ENCODE assay signal across 26 mouse cellular contexts in the genomic region with DNA sequence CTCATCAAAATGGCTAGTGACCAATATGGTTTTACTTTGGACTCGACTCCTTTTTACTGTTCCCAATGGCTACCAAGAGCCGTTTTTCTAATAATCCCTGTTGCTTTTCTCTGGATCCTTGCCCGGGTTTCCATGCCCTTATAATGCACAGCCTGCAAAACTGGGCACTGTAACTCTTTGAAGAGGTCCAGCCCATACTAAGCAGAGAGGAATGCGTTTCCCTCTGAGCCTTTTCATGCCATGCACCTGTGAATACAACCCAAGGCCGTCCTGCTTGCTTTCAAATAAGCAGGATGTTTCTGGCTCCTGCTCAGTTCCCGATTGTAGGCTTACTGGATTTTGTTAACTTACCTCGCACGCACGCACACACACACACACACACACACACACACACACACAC. TPM values are rescaled to one million over a fixed set of nuclear protein-coding genes. Genes with fewer than 3 reads are reported as not detected.
DNase-seq lines count a peak whose midpoint lies in the region; ATAC-seq and TF ChIP-seq lines count a peak whose summit lies in the region.
"Had no signal": no experiment of that assay in that cellular context is flagged by ENCODE, and none has a peak within 500 bp of the region (broad histone marks: within the 10 kb centered on the region; RNA-seq: fewer than 3 reads in every experiment).

No protein-coding gene starts in this region.

- no peak overlapping the region for H3K9ac ChIP-seq in forebrain, embryonic 14.5 days (ENCODE audit: low read length)
- H3K9ac ChIP-seq in forebrain, embryonic 11.5 days (ENCODE audit: low read length), result no peak overlapping the region
- H3K9ac ChIP-seq in heart, embryonic 12.5 days, result no peak overlapping the region
- no peak overlapping the region for H3K9ac ChIP-seq in limb, embryonic 14.5 days (ENCODE audit: low read depth, low read length, severe bottlenecking)
- H3K9ac ChIP-seq: embryonic facial prominence, embryonic 12.5 days; embryonic facial prominence, embryonic 15.5 days; forebrain, embryonic 12.5 days; hindbrain, embryonic 14.5 days had no signal

- H3K4me3 ChIP-seq in forebrain, embryonic 14.5 days (ENCODE audit: low read depth, low read length), result no peak overlapping the region
- no peak overlapping the region for H3K4me3 ChIP-seq in forebrain, embryonic 11.5 days (ENCODE audit: low read depth, low read length)
- no peak overlapping the region for H3K4me3 ChIP-seq in heart, embryonic 12.5 days
- H3K4me3 ChIP-seq in limb, embryonic 14.5 days (replicated peaks; ENCODE audit: low read length), result no peak overlapping the region
- H3K4me3 ChIP-seq: embryonic facial prominence, embryonic 12.5 days; embryonic facial prominence, embryonic 15.5 days; forebrain, embryonic 12.5 days; heart, adult 2 months; heart, embryonic 10.5 days had no signal

- peak; percentile 16 for DNase-seq in forebrain, embryonic 14.5 days (ENCODE audit: low spot score)
- DNase-seq in forebrain, embryonic 11.5 days (ENCODE audit: low spot score), result no peak
- no peak for DNase-seq in heart, postnatal 14 days
- peak; percentile 26 for DNase-seq in Muller cell, postnatal 12 days (ENCODE audit: inconsistent ontology term)
- peak; percentile 38 for DNase-seq in limb, embryonic 14.5 days (ENCODE audit: low spot score)
- no peak for DNase-seq in ovary, postnatal 14 days (ENCODE audit: low spot score)
- DNase-seq: adrenal gland, adult 2 months; adrenal gland, postnatal 14 days; B cell, adult 2 months; cerebellum, adult 11-12 months; cerebellum, adult 8-10 months; cerebellum, postnatal 14 days; gastrocnemius, postnatal 25 days; heart, adult 2 months; heart, postnatal 4 days had no signal

- H3K4me2 ChIP-seq in forebrain, embryonic 14.5 days (ENCODE audit: low read length), result no peak overlapping the region
- H3K4me2 ChIP-seq in forebrain, embryonic 11.5 days (ENCODE audit: low read depth, low read length, severe bottlenecking), result no peak overlapping the region
- peak overlapping the region; percentile 13; the same call in 1 of the 2 replicates for H3K4me2 ChIP-seq in heart, embryonic 12.5 days
- no peak overlapping the region for H3K4me2 ChIP-seq in limb, embryonic 14.5 days (replicated peaks; ENCODE audit: low read depth, low read length, severe bottlenecking)
- H3K4me2 ChIP-seq: embryonic facial prominence, embryonic 12.5 days; embryonic facial prominence, embryonic 15.5 days; forebrain, embryonic 12.5 days; hindbrain, embryonic 14.5 days had no signal

- no peaks in the 10 kb centered on the region for H3K27me3 ChIP-seq in forebrain, embryonic 14.5 days (replicated peaks; ENCODE audit: control insufficient read depth, insufficient read depth, low read length)
- H3K27me3 ChIP-seq in forebrain, embryonic 11.5 days (ENCODE audit: control insufficient read depth, insufficient read depth, low read length), result no peaks in the 10 kb centered on the region; the same call in 1 of the 2 replicates
- no peaks in the 10 kb centered on the region for H3K27me3 ChIP-seq in heart, embryonic 12.5 days (replicated peaks)
- H3K27me3 ChIP-seq in limb, embryonic 14.5 days (ENCODE audit: control insufficient read depth, insufficient read depth, low read length), result no peaks in the 10 kb centered on the region
- H3K27me3 ChIP-seq: CH12.LX; embryonic facial prominence, embryonic 12.5 days; embryonic facial prominence, embryonic 15.5 days had no signal

- no peak for TF ChIP-seq POLR2A in limb, embryonic 14.5 days (IDR thresholded peaks at IDR 0.05; ENCODE audit: borderline replicate concordance, extremely low read depth, insufficient read depth, insufficient read length)

- H3K36me3 ChIP-seq in forebrain, embryonic 14.5 days (ENCODE audit: control insufficient read depth, insufficient read depth, low read length), result no peaks in the 10 kb centered on the region
- no peaks in the 10 kb centered on the region for H3K36me3 ChIP-seq in forebrain, embryonic 11.5 days (ENCODE audit: control insufficient read depth, insufficient read depth, low read length)
- peaks cover 15% of the 10 kb centered on the region for H3K36me3 ChIP-seq in heart, embryonic 12.5 days
- H3K36me3 ChIP-seq in limb, embryonic 14.5 days (ENCODE audit: control insufficient read depth, insufficient read depth, low read length), result peaks cover under 1% of the 10 kb centered on the region; the same call in 1 of the 2 replicates
- H3K36me3 ChIP-seq: embryonic facial prominence, embryonic 12.5 days; embryonic facial prominence, embryonic 15.5 days; forebrain, embryonic 12.5 days had no signal

- ATAC-seq in forebrain, embryonic 14.5 days, result no peak
- ATAC-seq in forebrain, embryonic 11.5 days (replicated peaks; ENCODE audit: low FRiP score), result no peak
- ATAC-seq in heart, embryonic 12.5 days (ENCODE audit: insufficient number of reproducible peaks, low FRiP score), result no peak
- no peak for ATAC-seq in limb, embryonic 14.5 days (ENCODE audit: low FRiP score, low read depth)
- ATAC-seq: hindbrain, postnatal 0 days; inflammation-experienced regulatory T-cells, adult 6 months; intestine, embryonic 16.5 days had no signal

- no peak overlapping the region for H3K27ac ChIP-seq in forebrain, embryonic 14.5 days (ENCODE audit: low read depth, low read length)
- H3K27ac ChIP-seq in forebrain, embryonic 11.5 days (ENCODE audit: low read depth, low read length), result no peak overlapping the region
- no peak overlapping the region for H3K27ac ChIP-seq in heart, embryonic 12.5 days (ENCODE audit: poor library complexity, severe bottlenecking)
- no peak overlapping the region for H3K27ac ChIP-seq in limb, embryonic 14.5 days (replicated peaks; ENCODE audit: low read depth, low read length)
- H3K27ac ChIP-seq: embryonic facial prominence, embryonic 12.5 days; embryonic facial prominence, embryonic 15.5 days; forebrain, embryonic 12.5 days; heart, adult 2 months; heart, embryonic 10.5 days; hindbrain, embryonic 14.5 days; hindbrain, postnatal 0 days had no signal

- intact Hi-C loops in heart, postnatal 14 days (cut with DNase I), result no loop called here

- no peaks in the 10 kb centered on the region for H3K9me3 ChIP-seq in forebrain, embryonic 14.5 days (replicated peaks; ENCODE audit: control insufficient read depth, low read length)
- no peaks in the 10 kb centered on the region for H3K9me3 ChIP-seq in forebrain, embryonic 11.5 days (ENCODE audit: control insufficient read depth, low read length)
- H3K9me3 ChIP-seq in heart, embryonic 12.5 days (replicated peaks), result no peaks in the 10 kb centered on the region
- H3K9me3 ChIP-seq in limb, embryonic 14.5 days (ENCODE audit: control insufficient read depth, low read length), result no peaks in the 10 kb centered on the region
- H3K9me3 ChIP-seq: embryonic facial prominence, embryonic 12.5 days; embryonic facial prominence, embryonic 15.5 days; forebrain, embryonic 12.5 days; G1E; heart, embryonic 10.5 days had no signal

- 77% methylated on average over 8 of the region's 9 CpGs for WGBS in forebrain, embryonic 14.5 days
- WGBS in forebrain, embryonic 11.5 days, result 78% methylated on average over 9 of the region's 9 CpGs
- 87% methylated on average over 9 of the region's 9 CpGs for WGBS in heart, embryonic 12.5 days
- 37% methylated on average over 8 of the region's 9 CpGs for WGBS in limb, embryonic 14.5 days

- H3K4me1 ChIP-seq in forebrain, embryonic 14.5 days (ENCODE audit: control insufficient read depth, insufficient read depth, low read length), result no peaks in the 10 kb centered on the region
- H3K4me1 ChIP-seq in forebrain, embryonic 11.5 days (replicated peaks; ENCODE audit: control insufficient read depth, insufficient read depth, low read length), result 0 out of 2 replicates have a peak, but pooled peaks cover 4% of the 10 kb centered on the region
- peaks cover 32% of the 10 kb centered on the region for H3K4me1 ChIP-seq in heart, embryonic 12.5 days (replicated peaks)
- H3K4me1 ChIP-seq in limb, embryonic 14.5 days (ENCODE audit: control insufficient read depth, insufficient read depth, low read length), result peaks cover 6% of the 10 kb centered on the region; the same call in 1 of the 2 replicates

RNA-seq across cellular contexts. Expression of a gene that starts 7.3 kb away (rescaled TPM):
- polyA plus RNA-seq in forebrain, embryonic 14.5 days (2014; fragmentation: Nextera tagmentation; extraction: Ambion mirVana), result 11.0 and 11.5 TPM in 2 replicates
- 37.6 and 42.6 TPM in 2 replicates for polyA plus RNA-seq in forebrain, embryonic 11.5 days (2014; fragmentation: Nextera tagmentation; extraction: Ambion mirVana)
- polyA plus RNA-seq in heart, embryonic 12.5 days (2016; fragmentation: Nextera tagmentation; extraction: Ambion mirVana), result 73.7 and 75.2 TPM in 2 replicates
- total RNA-seq in heart, postnatal 14 days (2021), result 10 to 100 TPM; 31.0 to 54.4 TPM
- polyA plus RNA-seq in limb, embryonic 14.5 days (2012; rRNA removed), result 62.2 and 71.4 TPM in 2 replicates
- 40.1 and 48.1 TPM in 2 replicates for polyA plus RNA-seq in limb, embryonic 14.5 days (2014; fragmentation: Nextera tagmentation; extraction: Ambion mirVana)

Comparison
In these comparisons a context has a peak if more than half of its experiments do, and no peak if none do; other contexts are left out.
1. DNase-seq: peak in forebrain, embryonic 14.5 days (single experiment), Muller cell, postnatal 12 days (single experiment) and limb, embryonic 14.5 days (single experiment); none in forebrain, embryonic 11.5 days (single experiment), heart, postnatal 14 days (0 of 2) and ovary, postnatal 14 days (single experiment).